Mouse (Mus musculus) liver, adult 2 months (tissue): ENCODE data around the gene Eps8.

Experiments used
- CTCF ChIP-seq: fragments of 200-500 bp; IDR thresholded peaks from 2 replicates; pipeline ENCODE4 v1.5.1; 2011; ENCODE audit warnings: low read depth, low read length, control low read depth
- POLR2A ChIP-seq: fragments of 200-500 bp; IDR thresholded peaks from 2 replicates; pipeline ENCODE4 v1.6.1; 2011; ENCODE audit warnings: low read length, control low read depth; ENCODE audit not compliant: insufficient read depth; ENCODE audit errors: extremely low read depth

DNA sequence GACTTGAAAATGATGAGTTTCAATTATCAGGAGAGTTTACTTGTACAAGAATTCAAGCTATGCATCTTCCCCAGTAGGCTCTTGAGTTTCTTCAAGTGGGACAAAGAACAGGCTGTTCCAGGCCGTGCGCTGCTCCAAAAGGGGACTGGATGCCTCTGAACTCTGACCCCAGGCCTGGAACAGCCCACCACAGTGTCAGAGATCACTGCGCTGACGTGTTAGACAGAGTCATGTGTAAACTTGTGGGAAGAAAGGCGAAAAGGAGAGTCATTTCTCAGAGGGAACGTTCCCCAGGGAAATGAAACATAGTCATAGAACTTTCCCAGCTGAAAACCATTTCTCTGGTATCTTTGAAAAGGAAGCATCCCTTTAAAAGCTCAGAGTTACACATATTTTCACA, 167.2 kb downstream of the Eps8 start:
- no peak for TF ChIP-seq CTCF
- TF ChIP-seq POLR2A, result no peak
